Mouse (Mus musculus) naive thymus-derived CD4-positive, alpha-beta T cell, adult 5 months (primary cell): ENCODE measurements around the gene Nudt17. TPM values are rescaled to one million over a fixed set of nuclear protein-coding genes. Genes with fewer than 3 reads are reported as not detected.

Experiments
- polyA plus RNA-seq: library from polyadenylated mRNA; unstranded; fragments of 100-300 nt; shearing (Covaris generic); gene quantifications from one replicate; pipeline ENCODE4 v1.2.1, GENCODE M21; 2017

The Nudt17 gene
- 0.53 TPM for polyA plus RNA-seq

DNA sequence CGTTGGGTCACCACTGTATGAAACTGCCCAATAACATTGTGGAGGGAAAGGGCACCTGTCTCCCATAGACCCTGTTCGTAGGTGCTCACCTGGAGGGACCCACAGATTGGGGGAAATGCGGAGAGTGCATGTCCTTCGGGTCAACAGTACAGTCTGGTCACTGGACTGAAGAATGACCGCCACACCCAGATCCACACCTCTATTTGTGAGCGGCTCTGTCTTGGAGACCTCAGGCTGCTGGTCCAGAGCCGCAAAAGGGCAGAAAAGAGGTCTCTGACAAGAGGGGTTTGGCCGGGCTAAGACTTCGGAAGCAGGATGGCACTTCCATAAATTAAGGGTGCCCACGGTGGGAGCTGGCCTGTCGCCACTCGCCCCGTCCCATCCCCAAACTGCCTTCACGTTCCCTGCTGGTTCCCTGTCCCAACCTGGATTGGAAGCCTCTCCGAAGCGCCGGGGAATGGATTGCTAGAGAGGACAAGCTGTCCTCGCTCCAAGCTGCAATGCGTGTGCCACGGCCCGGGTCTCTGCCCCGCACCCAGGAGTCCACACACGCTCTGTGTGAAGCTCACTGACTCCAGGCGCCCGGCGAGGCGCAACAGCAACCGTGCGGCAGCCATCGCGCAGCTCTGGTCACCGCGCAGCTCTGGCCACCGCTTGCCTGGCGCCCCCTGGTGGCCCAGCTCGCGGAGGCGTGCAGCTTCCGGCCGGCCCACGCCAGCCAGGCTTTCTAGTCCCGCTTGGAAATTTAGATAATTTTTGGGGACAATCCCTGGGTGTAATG is at the start of gene Nudt17:
Gene Nudt17 (minus strand): TSS at position 660 of the 781 bp plus-strand sequence.

DNA sequence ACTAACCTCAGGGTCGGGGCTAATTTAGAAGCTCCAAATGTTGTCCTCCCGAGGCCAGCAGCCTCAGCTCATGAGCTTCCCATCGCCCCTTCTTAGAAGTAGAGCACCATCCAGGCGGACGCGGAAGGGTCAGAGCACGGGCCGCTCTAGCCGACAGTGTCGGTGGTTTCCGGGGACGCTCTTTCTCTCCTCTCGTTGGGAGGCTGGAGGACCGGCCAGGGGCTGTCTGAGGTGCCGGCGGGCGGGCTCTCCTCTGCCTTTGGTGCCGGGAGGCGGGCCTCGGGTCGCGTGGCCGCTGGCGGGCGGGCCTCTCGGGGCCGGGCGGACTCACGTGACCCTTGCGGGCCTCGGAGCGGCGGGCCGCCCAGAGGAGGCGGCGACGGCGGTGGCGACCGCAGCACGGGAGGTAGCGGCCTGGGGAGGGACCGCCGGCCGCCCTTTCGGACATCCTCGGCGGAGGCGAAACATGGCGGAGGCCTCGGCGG is 19.0 kb upstream of the Nudt17 start, which contains the start of the genes Polr3c and Rnf115:
Gene Polr3c (minus strand): TSS at position 286 of the 485 bp plus-strand sequence.
Gene Rnf115 (plus strand): TSS at position 322 of the 485 bp plus-strand sequence.

DNA sequence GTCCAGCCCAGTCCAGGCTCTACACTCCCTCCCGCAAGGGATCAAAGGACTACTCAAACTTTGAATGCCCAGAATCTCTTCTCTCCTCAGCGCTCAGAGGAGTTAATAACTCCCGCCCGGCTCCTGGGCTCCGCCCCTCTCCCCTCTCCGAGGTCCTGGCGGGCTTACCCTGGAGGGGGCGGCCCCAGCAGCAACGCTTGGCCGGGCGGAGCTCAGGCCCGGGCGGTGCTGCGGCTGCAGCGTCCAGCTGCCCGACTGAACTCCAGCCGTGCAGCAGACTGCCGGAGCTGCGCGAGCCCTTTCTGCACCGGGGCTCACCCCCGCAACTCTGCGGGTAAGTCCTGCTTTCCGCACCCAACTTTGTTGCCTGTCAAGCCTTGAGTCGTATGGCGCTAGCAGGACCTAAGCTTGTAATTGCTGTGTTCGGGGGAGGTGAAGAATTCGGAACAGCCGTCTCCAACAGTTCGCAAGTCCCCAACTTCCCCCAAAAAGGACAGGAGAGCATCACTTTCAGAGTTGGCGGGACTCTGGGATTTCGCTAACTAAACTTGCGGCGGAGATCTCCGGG is 12.1 kb downstream of the Nudt17 start, which contains the start of gene Pias3:
Gene Pias3 (plus strand): TSS at position 187 of the 568 bp plus-strand sequence.

DNA sequence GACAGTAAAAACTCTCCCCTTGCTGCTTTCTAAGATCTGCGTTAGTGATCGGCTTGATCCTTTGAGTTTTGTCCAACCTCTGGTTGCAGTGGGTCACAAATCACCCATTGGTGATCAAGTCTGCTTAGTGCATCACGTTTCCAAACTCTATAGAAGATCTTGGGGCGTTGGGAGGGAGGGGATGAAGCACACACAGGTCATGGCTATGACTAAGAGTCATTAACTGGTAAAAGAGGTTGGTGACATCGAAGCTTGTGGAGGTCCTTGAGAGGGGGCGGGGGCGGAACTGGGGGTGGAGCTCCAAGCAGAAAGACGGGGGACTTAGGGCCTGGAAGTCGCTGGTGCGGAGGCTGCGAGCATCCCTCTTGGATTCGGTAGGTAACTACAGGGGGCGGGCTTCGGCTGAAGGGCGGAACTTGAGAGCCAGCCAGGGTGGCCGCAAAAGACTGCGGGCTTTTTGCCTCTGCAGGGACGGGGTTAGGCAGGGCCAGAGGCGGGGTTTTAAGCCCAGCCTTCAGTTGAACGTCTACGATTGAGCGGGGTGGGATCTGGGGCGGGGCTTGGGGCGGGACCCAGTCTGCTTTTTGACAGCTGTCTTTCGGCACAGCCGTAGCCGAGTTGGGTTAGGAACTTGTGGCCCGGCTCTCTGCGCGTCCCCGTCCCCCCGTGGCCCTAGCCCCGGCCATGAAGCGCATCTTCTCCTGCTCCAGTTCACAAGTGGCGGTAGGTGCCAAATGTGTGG is 38.5 kb downstream of the Nudt17 start, which contains the start of gene Ankrd35:
Gene Ankrd35 (plus strand): TSS at position 405 of the 742 bp plus-strand sequence.

Other genes with a start within 250 kb of the Nudt17 start
- not detected for gene Hfe2, start 183.4 kb downstream of the Nudt17 start, polyA plus RNA-seq
- gene Txnip, start 150.6 kb downstream of the Nudt17 start, polyA plus RNA-seq, result 837 TPM
- gene Gm16253, start 131.6 kb downstream of the Nudt17 start, polyA plus RNA-seq, result not detected
- gene Polr3gl, start 114.4 kb downstream of the Nudt17 start, polyA plus RNA-seq, result 23.8 TPM
- not detected for gene Ankrd34a, start 111.9 kb downstream of the Nudt17 start, polyA plus RNA-seq
- gene Lix1l, start 107.4 kb downstream of the Nudt17 start, polyA plus RNA-seq, result not detected
- 150 TPM for gene Rbm8a, start 78.6 kb downstream of the Nudt17 start, polyA plus RNA-seq
- 31.2 TPM for gene Pex11b, start 73.2 kb downstream of the Nudt17 start, polyA plus RNA-seq
- gene Gm42957, start 73.1 kb downstream of the Nudt17 start, polyA plus RNA-seq, result 0.14 TPM
- 0.29 TPM for gene Itga10, start 63.0 kb downstream of the Nudt17 start, polyA plus RNA-seq
- not detected for gene Ankrd35, start 38.4 kb downstream of the Nudt17 start, polyA plus RNA-seq
- 8.3 TPM for gene Pias3, start 12.2 kb downstream of the Nudt17 start, polyA plus RNA-seq
- gene Polr3c, start 19.1 kb upstream of the Nudt17 start, polyA plus RNA-seq, result 63.3 TPM
- 111 TPM for gene Rnf115, start 19.1 kb upstream of the Nudt17 start, polyA plus RNA-seq
- gene Pdzk1, start 120.7 kb upstream of the Nudt17 start, polyA plus RNA-seq, result not detected
- 3.5 TPM for gene Cd160, start 120.8 kb upstream of the Nudt17 start, polyA plus RNA-seq
- 0.31 TPM for gene Gja5, start 196.1 kb upstream of the Nudt17 start, polyA plus RNA-seq
- 21.7 TPM for gene Gpr89, start 196.8 kb upstream of the Nudt17 start, polyA plus RNA-seq
- not detected for gene Gja8, start 217.5 kb upstream of the Nudt17 start, polyA plus RNA-seq